In genomic region chr11:62984365-62984764, GRCm38 (mm10) we compare ENCODE assay signal across 20 mouse cellular contexts. TPM values are rescaled to one million over a fixed set of nuclear protein-coding genes. Genes with fewer than 3 reads are reported as not detected.
DNase-seq lines count a peak whose midpoint lies in the region; TF ChIP-seq lines count a peak whose summit lies in the region.
"Had no signal": no experiment of that assay in that cellular context is flagged by ENCODE, and none has a peak within 500 bp of the region (broad histone marks: within the 10 kb centered on the region; RNA-seq: fewer than 3 reads in every experiment).

No protein-coding gene starts in this region.

- peak; percentile 37 for TF ChIP-seq CTCF in layer of hippocampus, adult 2 months (conservative IDR thresholded peaks at IDR 0.05)
- TF ChIP-seq CTCF in brain, embryonic 14.5 days (IDR thresholded peaks at IDR 0.05; ENCODE audit: borderline replicate concordance, extremely low read depth, insufficient read depth, insufficient read length): no peak
- TF ChIP-seq CTCF in kidney, adult 2 months (conservative IDR thresholded peaks at IDR 0.05; ENCODE audit: insufficient read depth, insufficient read length, low read depth, low read length): no peak

- 0 out of 2 replicates have a peak, but pooled peaks cover 4% of the 10 kb centered on the region for H3K9me3 ChIP-seq in embryonic facial prominence, embryonic 10.5 days
- H3K9me3 ChIP-seq: embryonic facial prominence, embryonic 12.5 days; liver, embryonic 12.5 days had no signal

- H3K4me3 ChIP-seq in layer of hippocampus, adult 2 months: no peak overlapping the region
- H3K4me3 ChIP-seq in embryonic facial prominence, embryonic 10.5 days: no peak overlapping the region
- no peak overlapping the region for H3K4me3 ChIP-seq in kidney, adult 2 months (ENCODE audit: insufficient read depth, low read depth, low read length)
- H3K4me3 ChIP-seq: embryonic facial prominence, embryonic 12.5 days; liver, embryonic 12.5 days had no signal

- 80% methylated on average over 3 of the region's 3 CpGs for WGBS in embryonic facial prominence, embryonic 10.5 days
- 65% methylated on average over 3 of the region's 3 CpGs for WGBS in kidney, adult 2 months

- H3K36me3 ChIP-seq in embryonic facial prominence, embryonic 10.5 days (replicated peaks): no peaks in the 10 kb centered on the region
- no peaks in the 10 kb centered on the region for H3K36me3 ChIP-seq in kidney, adult 2 months (ENCODE audit: control insufficient read depth, insufficient read depth, low read length)
- H3K36me3 ChIP-seq: embryonic facial prominence, embryonic 12.5 days; liver, embryonic 12.5 days had no signal

- peak; percentile 13 for DNase-seq in cerebellum, adult 11 months
- DNase-seq in cerebellum, postnatal 4 days (ENCODE audit: low spot score in 2 of 2): no peak
- no peak for DNase-seq in layer of hippocampus, adult 2 months (ENCODE audit: low spot score in 2 of 2)
- DNase-seq in layer of hippocampus, adult 11-12 months (ENCODE audit: low spot score): no peak
- peak; percentile 15 for DNase-seq in brain, embryonic 14.5 days (ENCODE audit: low read depth)
- DNase-seq in embryonic facial prominence, embryonic 10.5 days (ENCODE audit: low spot score): no peak
- no peak for DNase-seq in kidney, adult 2 months
- no peak for DNase-seq in embryo, embryonic 10.5 days (ENCODE audit: low spot score)
- DNase-seq: adrenal gland, postnatal 25 days; gastrocnemius, postnatal 36 days; kidney, adult 8-10 months; right cerebral cortex, adult 18-20 months; thymus, postnatal 36 days had no signal

- no peaks in the 10 kb centered on the region for H3K27me3 ChIP-seq in embryonic facial prominence, embryonic 10.5 days (replicated peaks; ENCODE audit: low read depth, poor library complexity, severe bottlenecking)
- H3K27me3 ChIP-seq in kidney, adult 2 months (replicated peaks; ENCODE audit: control insufficient read depth, insufficient read depth, low read length): no peaks in the 10 kb centered on the region
- H3K27me3 ChIP-seq: embryonic facial prominence, embryonic 12.5 days had no signal

- TF ChIP-seq POLR2A in brain, embryonic 14.5 days (IDR thresholded peaks at IDR 0.05; ENCODE audit: borderline replicate concordance, extremely low read depth, insufficient read depth, insufficient read length, poor library complexity, severe bottlenecking): no peak
- no peak for TF ChIP-seq POLR2A in kidney, adult 2 months (IDR thresholded peaks at IDR 0.05; ENCODE audit: low read depth, low read length)

- peak overlapping the region; percentile 18; the same call in 1 of the 2 replicates for H3K27ac ChIP-seq in layer of hippocampus, adult 2 months
- 0 out of 2 replicates have a peak overlapping the region, but pooled peaks have one; percentile 30 for H3K27ac ChIP-seq in embryonic facial prominence, embryonic 10.5 days (replicated peaks)
- no peak overlapping the region for H3K27ac ChIP-seq in kidney, adult 2 months (ENCODE audit: insufficient read depth, low read depth, low read length)
- H3K27ac ChIP-seq: embryonic facial prominence, embryonic 12.5 days; liver, embryonic 12.5 days had no signal

- peaks cover 37% of the 10 kb centered on the region for H3K4me1 ChIP-seq in embryonic facial prominence, embryonic 10.5 days
- H3K4me1 ChIP-seq in kidney, adult 2 months (ENCODE audit: control insufficient read depth, insufficient read depth, low read length): no peaks in the 10 kb centered on the region
- H3K4me1 ChIP-seq: liver, embryonic 12.5 days had no signal

RNA-seq across cellular contexts. Expression of gene Cdrt4, which starts 33.4 kb away (rescaled TPM):
- total RNA-seq in layer of hippocampus, adult 2 months (2021): not detected
- polyA plus RNA-seq in brain, embryonic 14.5 days (2012; rRNA removed): 0.10 and 0.12 TPM in 2 replicates
- 0.29 TPM in 1 of 2 replicates, not detected in the other for polyA plus RNA-seq in embryonic facial prominence, embryonic 10.5 days (2016; fragmentation: Nextera tagmentation; extraction: Ambion mirVana)
- 0.14 TPM in 1 of 2 replicates, not detected in the other for polyA plus RNA-seq in kidney, adult 2 months (2012; rRNA removed)
- total RNA-seq: adrenal gland, postnatal 25 days; gastrocnemius, postnatal 36 days; heart, postnatal 25 days; left cerebral cortex, postnatal 10 days; megakaryocyte-erythroid progenitor cell, adult 5-6 weeks had no signal
- polyA plus RNA-seq: heart, embryonic 11.5 days; liver, embryonic 12.5 days; spleen, adult 2 months had no signal

Comparison
In these comparisons a context has a peak if more than half of its experiments do, and no peak if none do; other contexts are left out.
1. DNase-seq: peak in cerebellum, adult 11 months (single experiment) and brain, embryonic 14.5 days (single experiment); none in cerebellum, postnatal 4 days (0 of 2), layer of hippocampus, adult 2 months (0 of 2), layer of hippocampus, adult 11-12 months (single experiment), embryonic facial prominence, embryonic 10.5 days (single experiment), kidney, adult 2 months (single experiment) and embryo, embryonic 10.5 days (single experiment).